Mouse (Mus musculus) limb, embryonic 13.5 days (tissue): ENCODE measurements around the gene Gm44965. TPM values are rescaled to one million over a fixed set of nuclear protein-coding genes. Genes with fewer than 3 reads are reported as not detected.

ENCODE experiments used
- ATAC-seq: fragments of 200-750 bp; cut with Nextera tagmentation; 2 replicates; pipeline ENCODE4 v1.8.0; 2017; ENCODE audit warnings: low read depth, moderate number of reproducible peaks, moderate TSS enrichment; ENCODE audit not compliant: low FRiP score
- H3K27ac ChIP-seq: fragments of 300-500 bp; sonication (generic); 2 replicates; pipeline ENCODE4 v1.5.1; 2015; ENCODE audit warnings: inconsistent platforms, mild to moderate bottlenecking, moderate library complexity
- H3K27me3 ChIP-seq: fragments of 300-500 bp; sonication (generic); 2 replicates; pipeline ENCODE4 v1.6.1; 2015; ENCODE audit warnings: mild to moderate bottlenecking, inconsistent platforms
- H3K36me3 ChIP-seq: fragments of 300-500 bp; sonication (generic); 2 replicates; pipeline ENCODE4 v1.6.1; 2015; ENCODE audit warnings: inconsistent platforms, mild to moderate bottlenecking, moderate library complexity
- H3K4me1 ChIP-seq: fragments of 300-500 bp; sonication (generic); 2 replicates; pipeline ENCODE4 v1.6.1; 2015; ENCODE audit warnings: inconsistent platforms
- H3K4me2 ChIP-seq: fragments of 300-500 bp; sonication (generic); replicated peaks from 2 replicates; pipeline ENCODE4 v1.6.1; 2015; ENCODE audit warnings: inconsistent platforms, mild to moderate bottlenecking, moderate library complexity
- H3K4me3 ChIP-seq: fragments of 300-500 bp; sonication (generic); 2 replicates; pipeline ENCODE4 v1.5.1; 2015; ENCODE audit warnings: moderate library complexity, mild to moderate bottlenecking, inconsistent platforms
- H3K9ac ChIP-seq: fragments of 300-500 bp; sonication (generic); 2 replicates; pipeline ENCODE4 v1.6.1; 2015; ENCODE audit warnings: mild to moderate bottlenecking, inconsistent platforms
- H3K9me3 ChIP-seq: fragments of 300-500 bp; sonication (generic); 2 replicates; pipeline ENCODE4 v1.6.1; 2016; ENCODE audit warnings: inconsistent platforms
- WGBS: fragments of 180-500 bp; shearing (Covaris S2); methylation state at CpG from one replicate; pipeline ENCODE4 v1.1.7; 2015; 5-methylcytosine and 5-hydroxymethylcytosine counted together
- polyA plus RNA-seq: library from polyadenylated mRNA; unstranded; fragments of >200 nt; fragmentation: Nextera tagmentation; extraction: Ambion mirVana; gene quantifications from 2 replicates; pipeline ENCODE4 v1.2.1, GENCODE M21; 2015

Gm44965 gene
- polyA plus RNA-seq, 1 experiment from 2014 or later, result not detected

DNA sequence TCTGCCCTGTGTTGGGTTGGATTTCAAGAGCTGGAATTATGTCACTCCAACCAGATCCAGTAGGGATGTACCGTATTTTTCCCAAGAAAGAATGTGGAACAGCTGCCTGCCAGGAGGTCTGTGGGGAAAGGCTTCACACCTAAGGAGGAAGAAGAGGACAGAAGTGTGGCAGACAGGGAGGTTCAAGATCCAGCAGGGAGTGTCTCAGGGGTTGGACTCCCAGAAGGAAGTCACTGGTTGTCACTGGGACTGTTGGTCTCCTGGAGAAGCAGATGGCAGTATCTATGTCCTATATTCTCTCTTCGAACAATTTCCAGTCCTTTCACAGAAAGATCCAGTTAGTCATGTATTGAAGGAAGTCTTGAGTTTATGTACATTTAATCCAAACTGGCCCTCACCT, 53.9 kb downstream of the Gm44965 start:
- 82% methylated on average over 2 of the region's 2 CpGs for WGBS
- no peak overlapping the region for H3K4me3 ChIP-seq
- no peaks in the 10 kb centered on the region for H3K36me3 ChIP-seq
- no peak overlapping the region for H3K9ac ChIP-seq
- H3K27ac ChIP-seq, result no peak overlapping the region
- no peak overlapping the region for H3K4me2 ChIP-seq
- no peaks in the 10 kb centered on the region for H3K9me3 ChIP-seq
- no peaks in the 10 kb centered on the region for H3K4me1 ChIP-seq
- no peak for ATAC-seq
- no peaks in the 10 kb centered on the region for H3K27me3 ChIP-seq

- WGBS, result 88% methylated on average over 4 of the region's 4 CpGs
- no peak for ATAC-seq
Measured at GRCm38 (mm10) chr6:48648779-48649178, 55.0 kb downstream of the Gm44965 start.

GRCm38 (mm10) chr6:48650041-48650440, 56.3 kb downstream of the Gm44965 start:
- Histone ChIP-seq H3K4me1 (no peaks in the 10 kb centered on the region), H3K36me3 (no peaks in the 10 kb centered on the region), H3K27ac (no peak overlapping the region), H3K4me2 (no peak overlapping the region), H3K4me3 (no peak overlapping the region), H3K9me3 (no peaks in the 10 kb centered on the region), H3K27me3 (no peaks in the 10 kb centered on the region), H3K9ac (no peak overlapping the region)
- 87% methylated on average over 9 of the region's 9 CpGs for WGBS
- ATAC-seq, result no peak

More at GRCm38 (mm10) chr6:48648779-48649178, 55.0 kb downstream of the Gm44965 start:
- Histone ChIP-seq H3K36me3 (no peaks in the 10 kb centered on the region), H3K9me3 (no peaks in the 10 kb centered on the region), H3K4me3 (no peak overlapping the region), H3K27ac (no peak overlapping the region), H3K27me3 (no peaks in the 10 kb centered on the region), H3K9ac (no peak overlapping the region), H3K4me2 (no peak overlapping the region), H3K4me1 (no peaks in the 10 kb centered on the region)

GRCm38 (mm10) chr6:48658721-48659120, 65.0 kb downstream of the Gm44965 start:
- H3K4me2 ChIP-seq, result no peak overlapping the region
- ATAC-seq, result no peak
- no peaks in the 10 kb centered on the region for H3K36me3 ChIP-seq
- H3K9ac ChIP-seq, result no peak overlapping the region
- no peaks in the 10 kb centered on the region for H3K4me1 ChIP-seq
- no peaks in the 10 kb centered on the region for H3K27me3 ChIP-seq
- no peaks in the 10 kb centered on the region for H3K9me3 ChIP-seq
- H3K4me3 ChIP-seq, result no peak overlapping the region
- 74% methylated on average over 5 of the region's 5 CpGs for WGBS
- no peak overlapping the region for H3K27ac ChIP-seq

GRCm38 (mm10) chr6:48664750-48665149, 71.0 kb downstream of the Gm44965 start:
- H3K27ac ChIP-seq, result no peak overlapping the region
- no peaks in the 10 kb centered on the region for H3K36me3 ChIP-seq
- no peaks in the 10 kb centered on the region for H3K9me3 ChIP-seq
- no peak overlapping the region for H3K4me2 ChIP-seq
- H3K4me3 ChIP-seq, result no peak overlapping the region
- no peaks in the 10 kb centered on the region for H3K4me1 ChIP-seq
- no peaks in the 10 kb centered on the region for H3K27me3 ChIP-seq
- 89% methylated on average over 4 of the region's 4 CpGs for WGBS
- no peak overlapping the region for H3K9ac ChIP-seq
- no peak for ATAC-seq

DNA sequence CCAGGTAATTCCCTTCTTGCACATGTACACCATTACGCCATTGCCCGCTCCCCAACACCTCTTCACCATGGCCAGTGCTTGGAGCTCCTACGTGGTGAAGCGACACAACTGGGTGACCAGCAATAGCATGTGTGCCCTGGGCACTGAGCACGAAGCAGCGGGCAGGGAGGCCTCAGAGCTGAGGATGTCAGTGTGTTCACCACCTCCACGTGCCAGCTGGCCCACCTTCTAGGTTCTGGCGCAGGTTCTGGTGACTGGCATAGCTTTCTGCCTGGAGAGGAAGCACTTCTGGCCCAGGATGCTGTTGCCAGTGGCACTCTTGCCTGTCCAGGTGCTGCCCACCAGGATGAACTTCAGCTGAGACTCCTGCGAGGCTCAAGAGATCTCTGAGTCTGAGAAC, 71.7 kb downstream of the Gm44965 start:
- Histone ChIP-seq H3K4me2 (no peak overlapping the region), H3K4me1 (no peaks in the 10 kb centered on the region), H3K9me3 (no peaks in the 10 kb centered on the region), H3K4me3 (no peak overlapping the region), H3K36me3 (no peaks in the 10 kb centered on the region), H3K9ac (no peak overlapping the region), H3K27ac (no peak overlapping the region), H3K27me3 (no peaks in the 10 kb centered on the region)
- no peak for ATAC-seq
- 95% methylated on average over 9 of the region's 9 CpGs for WGBS

GRCm38 (mm10) chr6:48666159-48666586, 72.4 kb downstream of the Gm44965 start:
- H3K9ac ChIP-seq, result no peak overlapping the region
- H3K4me3 ChIP-seq, result no peak overlapping the region
- no peak for ATAC-seq
- no peaks in the 10 kb centered on the region for H3K36me3 ChIP-seq
- H3K9me3 ChIP-seq, result no peaks in the 10 kb centered on the region
- no peak overlapping the region for H3K4me2 ChIP-seq
- 29% methylated on average over 7 of the region's 7 CpGs for WGBS
- no peak overlapping the region for H3K27ac ChIP-seq
- no peaks in the 10 kb centered on the region for H3K4me1 ChIP-seq
- H3K27me3 ChIP-seq, result no peaks in the 10 kb centered on the region

GRCm38 (mm10) chr6:48668022-48668421, 74.3 kb downstream of the Gm44965 start:
- no peak for ATAC-seq
- Histone ChIP-seq H3K4me3 (no peak overlapping the region), H3K27ac (no peak overlapping the region), H3K27me3 (no peaks in the 10 kb centered on the region), H3K36me3 (no peaks in the 10 kb centered on the region), H3K9ac (no peak overlapping the region), H3K9me3 (no peaks in the 10 kb centered on the region), H3K4me1 (no peaks in the 10 kb centered on the region), H3K4me2 (no peak overlapping the region)

Other genes with a start within 250 kb of the Gm44965 start
- 25.4 and 29.5 TPM in 2 replicates for gene Krba1, start 198.4 kb upstream of the Gm44965 start, polyA plus RNA-seq
- gene Zfp467, start 148.1 kb upstream of the Gm44965 start, polyA plus RNA-seq, result 23.0 and 24.7 TPM in 2 replicates
- gene Sspo, start 145.7 kb upstream of the Gm44965 start, polyA plus RNA-seq, result 0.23 and 0.47 TPM in 2 replicates
- 9.2 and 9.3 TPM in 2 replicates for gene Atp6v0e2, start 56.3 kb upstream of the Gm44965 start, polyA plus RNA-seq
- 6.9 and 11.6 TPM in 2 replicates for gene Lrrc61, start 39.1 kb upstream of the Gm44965 start, polyA plus RNA-seq
- 10.3 and 10.9 TPM in 2 replicates for gene Rarres2, start 21.2 kb upstream of the Gm44965 start, polyA plus RNA-seq
- gene Gm45021, start 4.3 kb upstream of the Gm44965 start, polyA plus RNA-seq, result not detected in 2 replicates
- 30.7 and 34.1 TPM in 2 replicates for gene Repin1, start 58 bp upstream of the Gm44965 start, polyA plus RNA-seq
- gene Zfp775, start 8.1 kb downstream of the Gm44965 start, polyA plus RNA-seq, result 7.2 and 7.7 TPM in 2 replicates
- gene AI854703, start 32.8 kb downstream of the Gm44965 start, polyA plus RNA-seq, result 0.75 and 0.89 TPM in 2 replicates
- gene Gimap8, start 53.3 kb downstream of the Gm44965 start, polyA plus RNA-seq, result 0.70 and 0.86 TPM in 2 replicates
- 7.0 and 7.7 TPM in 2 replicates for gene Gimap9, start 82.2 kb downstream of the Gm44965 start, polyA plus RNA-seq
- gene Gimap4, start 90.6 kb downstream of the Gm44965 start, polyA plus RNA-seq, result 12.5 and 12.9 TPM in 2 replicates
- 18.1 and 18.5 TPM in 2 replicates for gene Gimap6, start 114.3 kb downstream of the Gm44965 start, polyA plus RNA-seq
- gene Gm28053, start 124.7 kb downstream of the Gm44965 start, polyA plus RNA-seq, result 0.94 and 2.3 TPM in 2 replicates
- gene Gimap7, start 124.7 kb downstream of the Gm44965 start, polyA plus RNA-seq, result not detected in 2 replicates
- gene Gimap1, start 145.1 kb downstream of the Gm44965 start, polyA plus RNA-seq, result 9.8 and 10.4 TPM in 2 replicates
- gene Gimap5, start 152.3 kb downstream of the Gm44965 start, polyA plus RNA-seq, result 3.0 and 3.4 TPM in 2 replicates
- gene Gimap3, start 176.9 kb downstream of the Gm44965 start, polyA plus RNA-seq, result not detected in 2 replicates
- gene Tmem176a, start 247.0 kb downstream of the Gm44965 start, polyA plus RNA-seq, result 56.6 and 63.0 TPM in 2 replicates
- 224 and 226 TPM in 2 replicates for gene Tmem176b, start 247.6 kb downstream of the Gm44965 start, polyA plus RNA-seq